Mouse (Mus musculus): Measurements from ENCODE around the gene Smbd1.

- TF ChIP-seq CTCF (IDR thresholded peaks at IDR 0.05; ENCODE audit: low read depth) (no peak), EP300 (IDR thresholded peaks at IDR 0.05; ENCODE audit: low read depth) (no peak)
These were observed 46.5 kb upstream of the Smbd1 start for GRCm38 (mm10) chr16:32856751-32857150.
